In the genomic region with DNA sequence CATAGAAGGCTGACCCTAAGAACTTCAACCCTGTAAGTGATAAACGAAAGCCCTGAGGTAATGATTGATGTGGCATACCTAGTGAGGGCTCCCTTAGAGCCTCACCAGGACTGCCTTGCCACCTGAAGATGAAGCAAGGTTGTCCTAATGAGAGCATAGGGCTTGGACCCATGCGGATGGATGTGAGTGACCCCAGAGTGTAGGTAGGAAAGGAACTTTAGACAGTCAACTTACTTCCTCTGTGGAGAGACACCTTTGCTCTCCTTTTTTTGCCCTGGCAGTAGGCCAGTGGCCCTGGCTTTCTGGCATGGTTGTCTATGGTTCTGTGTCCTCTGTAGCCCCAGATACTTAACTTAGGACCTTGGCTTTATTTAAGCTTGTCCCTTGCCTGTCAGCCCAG, we compare ENCODE assay signal across 8 mouse cellular contexts. TPM values are rescaled to one million over a fixed set of nuclear protein-coding genes. Genes with fewer than 3 reads are reported as not detected.
DNase-seq lines count a peak whose midpoint lies in the region; ATAC-seq and TF ChIP-seq lines count a peak whose summit lies in the region.

No protein-coding gene starts in this region.

- no peaks in the 10 kb centered on the region for H3K27me3 ChIP-seq in lung, embryonic 14.5 days (ENCODE audit: insufficient read depth, low read length)
- H3K27me3 ChIP-seq in forebrain, embryonic 16.5 days (replicated peaks; ENCODE audit: control insufficient read depth, insufficient read depth, low read length) = no peaks in the 10 kb centered on the region

- 80% methylated on average over 2 of the region's 2 CpGs for WGBS in lung, embryonic 14.5 days
- WGBS in lung, adult 2 months = 76% methylated on average over 2 of the region's 2 CpGs
- WGBS in forebrain, embryonic 16.5 days = 94% methylated on average over 2 of the region's 2 CpGs
- 93% methylated on average over 2 of the region's 2 CpGs for WGBS in olfactory bulb, adult 2 months

- H3K36me3 ChIP-seq in lung, embryonic 14.5 days (ENCODE audit: insufficient read depth) = peaks cover 35% of the 10 kb centered on the region
- peaks cover 10% of the 10 kb centered on the region for H3K36me3 ChIP-seq in forebrain, embryonic 16.5 days (ENCODE audit: control insufficient read depth, insufficient read depth)

- peak overlapping the region; percentile 99 for H3K4me2 ChIP-seq in lung, embryonic 14.5 days
- H3K4me2 ChIP-seq in forebrain, embryonic 16.5 days (ENCODE audit: low read length) = peak overlapping the region; percentile 99

- peak overlapping the region; percentile 98 for H3K4me3 ChIP-seq in lung, embryonic 14.5 days (ENCODE audit: low read depth, low read length)
- no peak overlapping the region for H3K4me3 ChIP-seq in lung, adult 2 months (replicated peaks; ENCODE audit: extremely low read depth, low read depth, low read length)
- peak overlapping the region; percentile 88 for H3K4me3 ChIP-seq in forebrain, embryonic 16.5 days (replicated peaks; ENCODE audit: low read length)
- H3K4me3 ChIP-seq in olfactory bulb, adult 2 months (ENCODE audit: insufficient read depth, low read depth, low read length) = peak overlapping the region; percentile 91

- peaks cover 10% of the 10 kb centered on the region for H3K4me1 ChIP-seq in lung, embryonic 14.5 days (ENCODE audit: insufficient read depth)
- peaks cover 9% of the 10 kb centered on the region for H3K4me1 ChIP-seq in lung, adult 2 months (ENCODE audit: control insufficient read depth, insufficient read depth, low read length)
- peaks cover 17% of the 10 kb centered on the region for H3K4me1 ChIP-seq in forebrain, embryonic 16.5 days (replicated peaks; ENCODE audit: control insufficient read depth, insufficient read depth, low read length)
- peaks cover 21% of the 10 kb centered on the region for H3K4me1 ChIP-seq in olfactory bulb, adult 2 months (ENCODE audit: control insufficient read depth, insufficient read depth, low read length)

- H3K27ac ChIP-seq in lung, embryonic 14.5 days (ENCODE audit: low read depth) = no peak overlapping the region
- H3K27ac ChIP-seq in forebrain, embryonic 16.5 days (ENCODE audit: low read length) = no peak overlapping the region
- H3K27ac ChIP-seq in olfactory bulb, adult 2 months (ENCODE audit: insufficient read depth, low read depth, low read length) = no peak overlapping the region

- no peak for ATAC-seq in lung, embryonic 14.5 days (ENCODE audit: insufficient read depth)
- ATAC-seq in forebrain, embryonic 16.5 days = no peak

- no peak for TF ChIP-seq CTCF in lung, embryonic 14.5 days (IDR thresholded peaks at IDR 0.05; ENCODE audit: low read depth)
- TF ChIP-seq CTCF in lung, adult 2 months (IDR thresholded peaks at IDR 0.05; ENCODE audit: insufficient read depth, low read length) = no peak
- TF ChIP-seq CTCF in olfactory bulb, adult 2 months (IDR thresholded peaks at IDR 0.05; ENCODE audit: insufficient read depth, low read depth, low read length) = no peak

- no peak for TF ChIP-seq POLR2A in lung, adult 2 months (IDR thresholded peaks at IDR 0.05; ENCODE audit: borderline replicate concordance, extremely low read depth, low read depth, low read length)
- no peak for TF ChIP-seq POLR2A in olfactory bulb, adult 2 months (IDR thresholded peaks at IDR 0.05; ENCODE audit: insufficient read depth, low read depth, low read length)

- no peaks in the 10 kb centered on the region for H3K9me3 ChIP-seq in lung, embryonic 14.5 days (ENCODE audit: low read depth, low read length)
- no peaks in the 10 kb centered on the region for H3K9me3 ChIP-seq in forebrain, embryonic 16.5 days (ENCODE audit: control insufficient read depth, low read length)

- no peak for DNase-seq in lung, embryonic 14.5 days
- no peak for DNase-seq in lung, adult 2 months
- peak; percentile 92 to 94 for DNase-seq in kidney, postnatal 36 days
- DNase-seq in thymus, postnatal 4 days = no peak
- no peak for DNase-seq in thymus, postnatal 25 days
- DNase-seq in lung, postnatal 36 days = no peak

- peak overlapping the region; percentile 73; the same call in 1 of the 2 replicates for H3K9ac ChIP-seq in lung, embryonic 14.5 days
- H3K9ac ChIP-seq in forebrain, embryonic 16.5 days (replicated peaks; ENCODE audit: low read depth, low read length) = peak overlapping the region; percentile 82; the same call in 1 of the 2 replicates

RNA-seq across cellular contexts. Expression of gene Tysnd1, which starts 1.7 kb away (rescaled TPM):
- 37.2 and 41.4 TPM in 2 replicates for polyA plus RNA-seq in lung, embryonic 14.5 days (2014; fragmentation: Nextera tagmentation; extraction: Ambion mirVana)
- 50.2 and 69.7 TPM in 2 replicates for polyA plus RNA-seq in lung, adult 2 months (2012; rRNA removed)
- polyA plus RNA-seq in forebrain, embryonic 16.5 days (2015; fragmentation: Nextera tagmentation; extraction: Ambion mirVana) = 20.2 and 22.4 TPM in 2 replicates
- polyA plus RNA-seq in olfactory bulb, adult 2 months (2012; ENCODE audit: insufficient read depth, insufficient read length, low replicate concordance, missing spikeins) = not detected in 2 replicates

RNA-seq across cellular contexts. Expression of gene Sar1a, which starts 16.9 kb away (rescaled TPM):
- polyA plus RNA-seq in lung, embryonic 14.5 days (2014; fragmentation: Nextera tagmentation; extraction: Ambion mirVana) = 265 and 272 TPM in 2 replicates
- polyA plus RNA-seq in lung, adult 2 months (2012; rRNA removed) = 64.5 and 79.6 TPM in 2 replicates
- 224 and 244 TPM in 2 replicates for polyA plus RNA-seq in forebrain, embryonic 16.5 days (2015; fragmentation: Nextera tagmentation; extraction: Ambion mirVana)
- polyA plus RNA-seq in olfactory bulb, adult 2 months (2012; ENCODE audit: insufficient read depth, insufficient read length, low replicate concordance, missing spikeins) = 703 TPM in 1 of 2 replicates, not detected in the other

RNA-seq across cellular contexts. Expression of gene Aifm2, which starts 18.0 kb away (rescaled TPM):
- polyA plus RNA-seq in lung, embryonic 14.5 days (2014; fragmentation: Nextera tagmentation; extraction: Ambion mirVana) = 11.5 and 12.1 TPM in 2 replicates
- polyA plus RNA-seq in lung, adult 2 months (2012; rRNA removed) = 19.3 and 22.1 TPM in 2 replicates
- polyA plus RNA-seq in forebrain, embryonic 16.5 days (2015; fragmentation: Nextera tagmentation; extraction: Ambion mirVana) = 5.6 and 7.6 TPM in 2 replicates
- polyA plus RNA-seq in olfactory bulb, adult 2 months (2012; ENCODE audit: insufficient read depth, insufficient read length, low replicate concordance, missing spikeins) = not detected in 2 replicates

RNA-seq across cellular contexts. Expression of gene Ppa1, which starts 48.7 kb away (rescaled TPM):
- polyA plus RNA-seq in lung, embryonic 14.5 days (2014; fragmentation: Nextera tagmentation; extraction: Ambion mirVana) = 213 TPM in 2 replicates
- polyA plus RNA-seq in lung, adult 2 months (2012; rRNA removed) = 12.0 and 12.8 TPM in 2 replicates
- 244 and 261 TPM in 2 replicates for polyA plus RNA-seq in forebrain, embryonic 16.5 days (2015; fragmentation: Nextera tagmentation; extraction: Ambion mirVana)
- not detected in 2 replicates for polyA plus RNA-seq in olfactory bulb, adult 2 months (2012; ENCODE audit: insufficient read depth, insufficient read length, low replicate concordance, missing spikeins)

Comparison
In these comparisons a context has a peak if more than half of its experiments do, and no peak if none do; other contexts are left out.
1. DNase-seq: peak in kidney, postnatal 36 days (2 of 2); none in lung, embryonic 14.5 days (single experiment), lung, adult 2 months (single experiment), thymus, postnatal 4 days (single experiment), thymus, postnatal 25 days (single experiment) and lung, postnatal 36 days (single experiment).